Mouse (Mus musculus): ENCODE results near the gene Nphs2.

DNA sequence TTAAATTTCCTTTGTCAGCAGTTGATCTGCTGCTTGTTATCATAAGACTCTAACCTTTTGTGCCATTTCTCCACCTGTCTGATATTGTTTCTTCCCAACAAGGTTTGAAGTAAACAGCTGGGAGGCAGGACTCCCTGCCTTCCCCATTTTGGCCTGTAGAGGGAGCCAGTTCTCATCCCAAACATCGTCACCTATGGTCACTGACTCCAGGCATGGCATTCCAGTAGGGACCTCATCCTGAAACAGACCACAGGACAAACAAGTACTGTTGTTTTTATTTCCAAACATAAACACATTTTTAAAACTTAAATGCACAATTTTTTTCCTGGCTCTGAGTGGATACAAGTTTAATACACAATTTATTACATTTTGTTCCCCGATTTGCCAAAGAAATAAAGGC, 47.2 kb upstream of the Nphs2 start:
- TF ChIP-seq CTCF (IDR thresholded peaks at IDR 0.05; ENCODE audit: borderline replicate concordance, extremely low read depth, insufficient read depth, insufficient read length), result peak; percentile 91
- no peak for TF ChIP-seq POLR2A (IDR thresholded peaks at IDR 0.05; ENCODE audit: borderline replicate concordance, extremely low read depth, insufficient read depth, insufficient read length, poor library complexity, severe bottlenecking)
